In genomic region chr12:55837495-55837894, GRCm38 (mm10) we compare ENCODE assay signal across 9 mouse cellular contexts. TPM values are rescaled to one million over a fixed set of nuclear protein-coding genes. Genes with fewer than 3 reads are reported as not detected.
A peak's percentile ranks its signal among the peaks of the same experiment; 100 is the strongest.
DNase-seq lines count a peak whose midpoint lies in the region; ATAC-seq lines count a peak whose summit lies in the region.
"Had no signal": no experiment of that assay in that cellular context is flagged by ENCODE, and none has a peak within 500 bp of the region (broad histone marks: within the 10 kb centered on the region; RNA-seq: fewer than 3 reads in every experiment).

No protein-coding gene starts in this region.

- H3K27me3 ChIP-seq in heart, embryonic 11.5 days (ENCODE audit: control insufficient read depth, insufficient read depth, low read length) = no peaks in the 10 kb centered on the region
- H3K27me3 ChIP-seq in liver, embryonic 12.5 days (replicated peaks) = no peaks in the 10 kb centered on the region
- H3K27me3 ChIP-seq in stomach, embryonic 16.5 days (ENCODE audit: control insufficient read depth, insufficient read depth, low read length) = no peaks in the 10 kb centered on the region

- 0 out of 2 replicates have a peak, but pooled peaks cover 2% of the 10 kb centered on the region for H3K36me3 ChIP-seq in heart, embryonic 11.5 days (ENCODE audit: control insufficient read depth, insufficient read depth, low read length)
- peaks cover 16% of the 10 kb centered on the region for H3K36me3 ChIP-seq in liver, embryonic 12.5 days
- H3K36me3 ChIP-seq in stomach, embryonic 16.5 days (ENCODE audit: control insufficient read depth, insufficient read depth, low read length) = 0 out of 2 replicates have a peak, but pooled peaks cover 3% of the 10 kb centered on the region

- 90% methylated on average over 3 of the region's 3 CpGs for WGBS in heart, embryonic 11.5 days (ENCODE audit: insufficient replicate concordance)
- 76% methylated on average over 3 of the region's 3 CpGs for whole genome bisulfite sequencing in liver, embryonic 12.5 days (ENCODE audit: insufficient replicate concordance)
- 52% methylated on average over 3 of the region's 3 CpGs for WGBS in stomach, embryonic 16.5 days

- H3K9ac ChIP-seq in heart, embryonic 11.5 days (ENCODE audit: low read depth, low read length) = no peak overlapping the region
- peak overlapping the region; percentile 84; the same call in 1 of the 2 replicates for H3K9ac ChIP-seq in liver, embryonic 12.5 days
- no peak overlapping the region for H3K9ac ChIP-seq in stomach, embryonic 16.5 days (ENCODE audit: low read length)

- ATAC-seq in heart, embryonic 11.5 days (replicated peaks; ENCODE audit: insufficient number of reproducible peaks, low FRiP score, low TSS enrichment) = no peak
- no peak for ATAC-seq in liver, embryonic 12.5 days
- ATAC-seq in stomach, embryonic 16.5 days (ENCODE audit: insufficient read depth, low FRiP score) = no peak
- no peak for ATAC-seq in cerebellum, adult (ENCODE audit: insufficient number of reproducible peaks, low FRiP score, low TSS enrichment)

- no peak overlapping the region for H3K27ac ChIP-seq in heart, embryonic 11.5 days (ENCODE audit: low read depth, low read length)
- H3K27ac ChIP-seq in liver, embryonic 12.5 days = no peak overlapping the region
- H3K27ac ChIP-seq in stomach, embryonic 16.5 days (ENCODE audit: low read length) = no peak overlapping the region

- no peaks in the 10 kb centered on the region for H3K4me1 ChIP-seq in heart, embryonic 11.5 days (ENCODE audit: control insufficient read depth, insufficient read depth, low read length)
- peaks cover 14% of the 10 kb centered on the region for H3K4me1 ChIP-seq in liver, embryonic 12.5 days
- H3K4me1 ChIP-seq in stomach, embryonic 16.5 days (ENCODE audit: control insufficient read depth, insufficient read depth, low read length) = peaks cover 12% of the 10 kb centered on the region

- DNase-seq in heart, adult 18-20 months = no peak
- DNase-seq in testis, postnatal 14 days (ENCODE audit: low spot score) = peak; percentile 30
- no peak for DNase-seq in testis, postnatal 10 days (ENCODE audit: low spot score)
- no peak for DNase-seq in frontal cortex, postnatal 36 days (ENCODE audit: low spot score in 2 of 2)
- DNase-seq: cerebellum, postnatal 36 days had no signal

- H3K4me2 ChIP-seq in heart, embryonic 11.5 days = peak overlapping the region; percentile 79
- H3K4me2 ChIP-seq in liver, embryonic 12.5 days = peak overlapping the region; percentile 84
- peak overlapping the region; percentile 72 for H3K4me2 ChIP-seq in stomach, embryonic 16.5 days (ENCODE audit: low read depth, low read length)

- peak overlapping the region; percentile 83; the same call in 1 of the 2 replicates for H3K4me3 ChIP-seq in heart, embryonic 11.5 days (ENCODE audit: low read depth, low read length)
- H3K4me3 ChIP-seq in liver, embryonic 12.5 days = peak overlapping the region; percentile 84
- H3K4me3 ChIP-seq in stomach, embryonic 16.5 days (replicated peaks; ENCODE audit: low read length) = peak overlapping the region; percentile 63

- H3K9me3 ChIP-seq in heart, embryonic 11.5 days (replicated peaks; ENCODE audit: control insufficient read depth, low read length) = no peaks in the 10 kb centered on the region
- H3K9me3 ChIP-seq in liver, embryonic 12.5 days (replicated peaks) = no peaks in the 10 kb centered on the region
- no peaks in the 10 kb centered on the region for H3K9me3 ChIP-seq in stomach, embryonic 16.5 days (replicated peaks; ENCODE audit: control insufficient read depth, low read length)

RNA-seq across cellular contexts. Expression of gene Brms1l, which starts 1.4 kb away (rescaled TPM):
- polyA plus RNA-seq in heart, embryonic 11.5 days (2014; fragmentation: Nextera tagmentation; extraction: Ambion mirVana) = 26.0 and 28.7 TPM in 2 replicates
- 10 to 100 TPM; 21.4 to 22.2 TPM for total RNA-seq in heart, adult 18-20 months (2021)
- 22.9 and 24.4 TPM in 2 replicates for polyA plus RNA-seq in liver, embryonic 12.5 days (2016; fragmentation: Nextera tagmentation; extraction: Ambion mirVana)
- 33.4 and 35.1 TPM in 2 replicates for polyA plus RNA-seq in stomach, embryonic 16.5 days (2015; fragmentation: Nextera tagmentation; extraction: Ambion mirVana)

RNA-seq across cellular contexts. Expression of gene Ralgapa1, which starts 16.5 kb away (rescaled TPM):
- 14.6 and 18.8 TPM in 2 replicates for polyA plus RNA-seq in heart, embryonic 11.5 days (2014; fragmentation: Nextera tagmentation; extraction: Ambion mirVana)
- 10 to 100 TPM; 51.1 to 60.4 TPM for total RNA-seq in heart, adult 18-20 months (2021)
- polyA plus RNA-seq in liver, embryonic 12.5 days (2016; fragmentation: Nextera tagmentation; extraction: Ambion mirVana) = 10.0 and 11.7 TPM in 2 replicates
- polyA plus RNA-seq in stomach, embryonic 16.5 days (2015; fragmentation: Nextera tagmentation; extraction: Ambion mirVana) = 11.6 and 12.1 TPM in 2 replicates
